Mouse (Mus musculus): Measurements from ENCODE around the gene C1qbp. TPM values are rescaled to one million over a fixed set of nuclear protein-coding genes. Genes with fewer than 3 reads are reported as not detected.

The C1qbp gene
- polyA plus RNA-seq, 1 experiment: 107 TPM

DNA sequence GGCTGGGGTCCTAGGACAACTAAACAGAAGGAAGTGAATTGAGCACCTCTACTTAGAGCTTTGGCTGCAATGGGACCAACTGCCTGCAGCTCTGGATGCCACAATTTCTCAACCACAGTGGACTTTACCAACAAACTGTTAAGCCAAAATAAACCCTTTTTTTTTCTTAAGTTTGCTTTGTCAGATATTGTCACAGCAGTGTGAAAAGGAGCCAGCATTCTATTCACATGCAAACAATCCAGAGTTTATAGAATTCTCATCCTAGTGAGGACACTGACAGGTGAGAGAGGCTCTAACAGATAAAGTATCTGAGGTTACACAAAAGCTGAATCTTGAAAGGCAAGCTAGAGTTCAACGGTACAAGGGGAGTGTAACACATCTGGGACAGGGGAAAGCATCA, 34.2 kb upstream of the C1qbp start:
- no peak for TF ChIP-seq CTCF (IDR thresholded peaks at IDR 0.05; ENCODE audit: borderline replicate concordance, insufficient read depth, low read depth, low read length)
- TF ChIP-seq POLR2A (IDR thresholded peaks at IDR 0.05; ENCODE audit: borderline replicate concordance, insufficient read depth, low read length): no peak
- WGBS: 91% methylated on average over 1 of the region's 1 CpGs
- H3K4me3 ChIP-seq (replicated peaks; ENCODE audit: insufficient read depth, low read depth, low read length): no peak overlapping the region

GRCm38 (mm10) chr11:71012743-71013142, 29.9 kb upstream of the C1qbp start:
- no peak for DNase-seq
- Histone ChIP-seq H3K4me1 (ENCODE audit: control insufficient read depth, insufficient read depth, low read length) (peaks cover 4% of the 10 kb centered on the region; the same call in 1 of the 2 replicates), H3K4me3 (replicated peaks; ENCODE audit: insufficient read depth, low read depth, low read length) (no peak overlapping the region), H3K27me3 (ENCODE audit: control insufficient read depth, insufficient read depth, low read length) (no peaks in the 10 kb centered on the region), H3K27ac (ENCODE audit: insufficient read depth, low read length) (no peak overlapping the region)
- WGBS: 92% methylated on average over 7 of the region's 7 CpGs
- TF ChIP-seq CTCF (IDR thresholded peaks at IDR 0.05; ENCODE audit: borderline replicate concordance, insufficient read depth, low read depth, low read length) (no peak), POLR2A (IDR thresholded peaks at IDR 0.05; ENCODE audit: borderline replicate concordance, insufficient read depth, low read length) (no peak)

More for the DNA sequence above, 34.2 kb upstream of the C1qbp start:
- Histone ChIP-seq H3K27ac (ENCODE audit: insufficient read depth, low read length) (no peak overlapping the region), H3K4me1 (ENCODE audit: control insufficient read depth, insufficient read depth, low read length) (peaks cover 9% of the 10 kb centered on the region; the same call in 1 of the 2 replicates), H3K27me3 (ENCODE audit: control insufficient read depth, insufficient read depth, low read length) (no peaks in the 10 kb centered on the region)
- DNase-seq: no peak

DNA sequence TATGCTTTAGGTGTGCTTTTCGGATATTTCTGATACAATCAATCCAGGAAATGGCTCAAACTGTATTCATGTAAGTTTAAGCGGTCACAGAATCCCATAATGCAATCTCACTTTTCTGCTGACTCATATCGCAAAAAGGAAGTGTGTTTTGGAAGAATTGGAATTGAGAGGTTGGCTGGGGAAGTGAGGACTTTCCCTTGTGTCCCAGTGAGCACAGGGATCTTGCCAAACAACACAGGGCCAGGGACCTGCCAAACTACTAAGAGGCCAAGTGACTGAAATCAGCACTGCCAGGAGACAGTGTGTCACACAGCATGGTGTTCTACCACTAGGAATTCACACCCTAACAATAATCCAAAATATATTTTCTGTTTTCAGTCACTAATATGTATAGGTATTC, 25.5 kb upstream of the C1qbp start:
- Histone ChIP-seq H3K4me3 (replicated peaks; ENCODE audit: insufficient read depth, low read depth, low read length) (no peak overlapping the region), H3K27me3 (ENCODE audit: control insufficient read depth, insufficient read depth, low read length) (no peaks in the 10 kb centered on the region), H3K4me1 (ENCODE audit: control insufficient read depth, insufficient read depth, low read length) (peaks cover 3% of the 10 kb centered on the region; the same call in 1 of the 2 replicates), H3K27ac (ENCODE audit: insufficient read depth, low read length) (no peak overlapping the region)
- WGBS: 71% methylated on average over 3 of the region's 3 CpGs
- no peak for TF ChIP-seq CTCF (IDR thresholded peaks at IDR 0.05; ENCODE audit: borderline replicate concordance, insufficient read depth, low read depth, low read length)
- TF ChIP-seq POLR2A (IDR thresholded peaks at IDR 0.05; ENCODE audit: borderline replicate concordance, insufficient read depth, low read length): no peak
- no peak for DNase-seq

DNA sequence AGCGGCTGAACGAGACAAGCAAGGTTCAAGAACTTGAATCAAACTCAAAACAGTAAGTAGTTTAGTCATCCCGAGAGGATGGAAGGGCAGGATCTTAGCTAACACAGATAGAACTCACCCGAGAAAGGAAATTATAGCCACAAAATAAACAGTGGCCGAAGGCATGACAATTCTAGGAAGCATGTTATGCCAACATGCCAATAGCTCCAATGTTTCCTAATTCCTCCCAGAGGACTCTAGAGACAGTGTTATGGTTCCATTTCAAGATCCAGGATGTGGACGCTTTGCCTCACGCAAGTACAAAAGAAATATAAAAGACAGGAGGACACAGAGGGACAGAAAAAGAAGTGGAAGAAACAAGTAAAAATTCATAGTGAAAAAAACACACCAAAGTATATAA, 25.0 kb upstream of the C1qbp start:
- H3K4me3 ChIP-seq (replicated peaks; ENCODE audit: insufficient read depth, low read depth, low read length): no peak overlapping the region
- no peak for TF ChIP-seq POLR2A (IDR thresholded peaks at IDR 0.05; ENCODE audit: borderline replicate concordance, insufficient read depth, low read length)
- TF ChIP-seq CTCF (IDR thresholded peaks at IDR 0.05; ENCODE audit: borderline replicate concordance, insufficient read depth, low read depth, low read length): no peak
- 95% methylated on average over 7 of the region's 7 CpGs for WGBS
- H3K27ac ChIP-seq (ENCODE audit: insufficient read depth, low read length): no peak overlapping the region
- H3K27me3 ChIP-seq (ENCODE audit: control insufficient read depth, insufficient read depth, low read length): no peaks in the 10 kb centered on the region
- DNase-seq: no peak
- peaks cover 3% of the 10 kb centered on the region; the same call in 1 of the 2 replicates for H3K4me1 ChIP-seq (ENCODE audit: control insufficient read depth, insufficient read depth, low read length)

- TF ChIP-seq POLR2A (IDR thresholded peaks at IDR 0.05; ENCODE audit: borderline replicate concordance, insufficient read depth, low read length): no peak
- no peak for TF ChIP-seq CTCF (IDR thresholded peaks at IDR 0.05; ENCODE audit: borderline replicate concordance, insufficient read depth, low read depth, low read length)
- no peaks in the 10 kb centered on the region for H3K27me3 ChIP-seq (ENCODE audit: control insufficient read depth, insufficient read depth, low read length)
- no peak for DNase-seq
- 94% methylated on average over 6 of the region's 6 CpGs for WGBS
- no peak overlapping the region for H3K4me3 ChIP-seq (replicated peaks; ENCODE audit: insufficient read depth, low read depth, low read length)
- peaks cover 3% of the 10 kb centered on the region; the same call in 1 of the 2 replicates for H3K4me1 ChIP-seq (ENCODE audit: control insufficient read depth, insufficient read depth, low read length)
- H3K27ac ChIP-seq (ENCODE audit: insufficient read depth, low read length): no peak overlapping the region
Observed at GRCm38 (mm10) chr11:71007026-71007425, 24.2 kb upstream of the C1qbp start.

DNA sequence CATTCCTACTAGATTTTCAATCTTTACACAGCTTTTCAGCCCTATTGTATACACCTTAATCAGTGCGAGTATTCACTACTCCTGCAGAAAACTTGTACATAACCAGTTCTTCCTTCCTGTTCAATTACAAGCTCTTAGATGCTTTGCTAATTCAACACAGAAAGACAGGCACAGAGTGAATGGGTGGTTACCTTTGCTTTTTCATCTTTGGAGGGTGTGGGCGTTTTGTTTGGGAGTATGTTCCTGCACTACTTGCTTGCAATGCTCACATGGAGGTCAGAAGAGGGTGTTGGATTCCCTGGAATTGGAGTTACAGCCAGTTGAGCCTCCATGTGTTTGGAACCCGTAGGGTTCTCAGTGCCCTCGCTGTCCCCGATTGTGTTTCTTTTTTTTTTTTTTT, 22.2 kb upstream of the C1qbp start:
- no peak for DNase-seq
- WGBS: 47% methylated on average over 5 of the region's 5 CpGs
- H3K27ac ChIP-seq (ENCODE audit: insufficient read depth, low read length): no peak overlapping the region

DNA sequence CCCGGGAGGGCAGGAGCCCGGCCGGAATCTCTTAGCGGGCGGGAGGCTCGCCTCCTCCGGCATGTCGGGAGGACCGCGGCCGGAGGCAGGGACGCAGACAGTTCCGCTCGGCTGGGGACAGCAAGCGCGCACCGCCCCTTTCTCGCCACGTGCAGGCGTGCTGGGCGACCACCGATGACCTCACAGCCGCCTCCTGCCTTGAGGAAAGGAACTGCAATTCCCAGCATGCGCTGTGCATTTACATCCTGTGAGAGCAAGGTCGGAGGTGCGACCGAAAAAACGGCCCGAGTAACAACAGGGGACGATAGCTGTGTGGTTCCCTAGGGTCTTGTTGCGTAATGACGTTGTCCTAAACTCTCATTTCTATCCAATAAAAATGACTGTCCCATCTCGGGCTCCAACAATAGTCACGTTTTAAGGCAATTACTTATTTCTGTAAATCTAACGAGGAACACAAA, 21.5 kb upstream of the C1qbp start, which contains the start of gene Dhx33:
Gene Dhx33, minus strand, starts transcription at position 122 of the 458 bp plus-strand sequence.
- H3K4me3 ChIP-seq (replicated peaks; ENCODE audit: insufficient read depth, low read depth, low read length): peak within 1 kb of the TSS; percentile 67
- WGBS: under 1% methylated on average over 35 of the region's 35 CpGs
- H3K27ac ChIP-seq (ENCODE audit: insufficient read depth, low read length): no peak within 1 kb of the TSS
- TF ChIP-seq CTCF (IDR thresholded peaks at IDR 0.05; ENCODE audit: borderline replicate concordance, insufficient read depth, low read depth, low read length) (no peak), POLR2A (IDR thresholded peaks at IDR 0.05; ENCODE audit: borderline replicate concordance, insufficient read depth, low read length) (peak; percentile 41; the same call in 1 of the 2 replicates)
- DNase-seq: peak; percentile 97
- no peaks in the 10 kb centered on the region for H3K27me3 ChIP-seq (ENCODE audit: control insufficient read depth, insufficient read depth, low read length)
- H3K4me1 ChIP-seq (ENCODE audit: control insufficient read depth, insufficient read depth, low read length): peaks cover 3% of the 10 kb centered on the region; the same call in 1 of the 2 replicates

More for the DNA sequence above, 22.2 kb upstream of the C1qbp start:
- Histone ChIP-seq H3K4me1 (ENCODE audit: control insufficient read depth, insufficient read depth, low read length) (peaks cover 3% of the 10 kb centered on the region; the same call in 1 of the 2 replicates), H3K4me3 (replicated peaks; ENCODE audit: insufficient read depth, low read depth, low read length) (peak overlapping the region; percentile 67), H3K27me3 (ENCODE audit: control insufficient read depth, insufficient read depth, low read length) (no peaks in the 10 kb centered on the region)
- TF ChIP-seq POLR2A (IDR thresholded peaks at IDR 0.05; ENCODE audit: borderline replicate concordance, insufficient read depth, low read length): no peak

GRCm38 (mm10) chr11:71003611-71004315, 20.9 kb upstream of the C1qbp start:
- Histone ChIP-seq H3K4me1 (ENCODE audit: control insufficient read depth, insufficient read depth, low read length) (peaks cover 3% of the 10 kb centered on the region; the same call in 1 of the 2 replicates), H3K4me3 (replicated peaks; ENCODE audit: insufficient read depth, low read depth, low read length) (peak overlapping the region; percentile 67), H3K27me3 (ENCODE audit: control insufficient read depth, insufficient read depth, low read length) (no peaks in the 10 kb centered on the region), H3K27ac (ENCODE audit: insufficient read depth, low read length) (no peak overlapping the region)
- TF ChIP-seq CTCF (IDR thresholded peaks at IDR 0.05; ENCODE audit: borderline replicate concordance, insufficient read depth, low read depth, low read length) (no peak), POLR2A (IDR thresholded peaks at IDR 0.05; ENCODE audit: borderline replicate concordance, insufficient read depth, low read length) (no peak)
- peak in 1 of 2 experiments; percentile 15 for DNase-seq
- under 1% methylated on average over 49 of the region's 49 CpGs for WGBS
